Mouse (Mus musculus) liver, adult 2 months (tissue): ENCODE measurements around the gene Arhgap5. TPM values are rescaled to one million over a fixed set of nuclear protein-coding genes. Genes with fewer than 3 reads are reported as not detected.

Experiments
- DNase-seq: peaks from one replicate; pipeline ENCODE4 v3.0.0-alpha.2; 2011; ENCODE audit warnings: low read depth, low spot score; ENCODE audit errors: extremely low read depth
- H3K27ac ChIP-seq: fragments of 200-500 bp; replicated peaks from 2 replicates; pipeline ENCODE4 v1.5.1; 2012; ENCODE audit warnings: low read depth, mild to moderate bottlenecking, control low read depth, inconsistent platforms, low read length; ENCODE audit not compliant: insufficient read depth
- H3K27me3 ChIP-seq: fragments of 200-500 bp; 2 replicates; pipeline ENCODE4 v1.6.1; 2012; ENCODE audit warnings: mild to moderate bottlenecking, moderate library complexity, low read length, inconsistent platforms; ENCODE audit not compliant: control insufficient read depth, insufficient read depth
- H3K36me3 ChIP-seq: fragments of 200-500 bp; 2 replicates; pipeline ENCODE4 v1.6.1; 2012; ENCODE audit warnings: low read length, inconsistent platforms; ENCODE audit not compliant: control insufficient read depth, insufficient read depth
- H3K4me1 ChIP-seq: fragments of 200-500 bp; 2 replicates; pipeline ENCODE4 v1.6.1; 2011; ENCODE audit warnings: low read length; ENCODE audit not compliant: control insufficient read depth, insufficient read depth
- H3K4me3 ChIP-seq: fragments of 200-500 bp; 2 replicates; pipeline ENCODE4 v1.5.1; 2011; ENCODE audit warnings: low read depth, mild to moderate bottlenecking, control low read depth, low read length, moderate library complexity; ENCODE audit not compliant: insufficient read depth
- H3K79me2 ChIP-seq: fragments of 200-500 bp; 2 replicates; pipeline ENCODE4 v1.6.1; 2012; ENCODE audit warnings: inconsistent platforms, mild to moderate bottlenecking, low read length, moderate library complexity; ENCODE audit not compliant: control insufficient read depth, insufficient read depth
- H3K9ac ChIP-seq: fragments of 200-500 bp; 2 replicates; pipeline ENCODE4 v1.6.1; 2012; ENCODE audit warnings: low read depth, mild to moderate bottlenecking, control low read depth, inconsistent platforms, low read length
- CTCF ChIP-seq: fragments of 200-500 bp; IDR thresholded peaks from 2 replicates; pipeline ENCODE4 v1.5.1; 2011; ENCODE audit warnings: low read depth, low read length, control low read depth
- POLR2A ChIP-seq: fragments of 200-500 bp; IDR thresholded peaks from 2 replicates; pipeline ENCODE4 v1.6.1; 2011; ENCODE audit warnings: low read length, control low read depth; ENCODE audit not compliant: insufficient read depth; ENCODE audit errors: extremely low read depth
- WGBS: fragments of 180-500 bp; shearing (Covaris S2); methylation state at CpG from one replicate; pipeline ENCODE4 v1.1.7; 2018; 5-methylcytosine and 5-hydroxymethylcytosine counted together
- polyA plus RNA-seq: library from polyadenylated mRNA; depleted of rRNA; stranded (reverse); fragments of >200 nt; gene quantifications from 2 replicates; pipeline ENCODE4 v1.2.3, GENCODE M21; 2012
- total RNA-seq: library from RNA; depleted of rRNA; stranded (reverse); fragments of >200 nt; gene quantifications from 2 replicates; pipeline ENCODE4 v1.2.3, GENCODE M21; 2014

Arhgap5 gene
- total and polyA plus RNA-seq, 2 experiments: 3.5 to 92.7 TPM

DNA sequence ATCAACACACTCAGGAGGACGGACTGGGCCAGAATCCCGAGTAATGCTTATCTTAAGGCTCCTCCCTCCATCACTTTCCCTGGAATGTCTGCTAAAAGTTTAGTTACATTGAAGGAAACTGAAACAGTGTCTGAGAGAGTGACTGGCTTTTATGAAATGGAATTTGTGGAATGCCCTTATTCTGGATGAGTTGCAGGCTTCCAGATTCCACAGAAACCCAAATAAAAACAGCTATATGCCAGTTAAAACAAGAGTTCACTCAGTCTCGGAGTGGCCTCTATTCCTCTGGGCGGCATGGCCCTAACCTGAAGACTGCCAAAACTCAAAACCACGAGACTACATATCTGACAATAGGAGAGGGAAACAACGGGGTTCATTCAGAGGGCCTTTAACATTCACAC is 10.5 kb upstream of the Arhgap5 start:
- Histone ChIP-seq H3K36me3 (no peaks in the 10 kb centered on the region), H3K79me2 (no peaks in the 10 kb centered on the region), H3K9ac (no peak overlapping the region), H3K4me3 (no peak overlapping the region), H3K27ac (no peak overlapping the region), H3K4me1 (peaks cover under 1% of the 10 kb centered on the region; the same call in 1 of the 2 replicates), H3K27me3 (no peaks in the 10 kb centered on the region)
- 77% methylated on average over 6 of the region's 6 CpGs for WGBS
- no peak for DNase-seq
- TF ChIP-seq CTCF (no peak), POLR2A (no peak)

DNA sequence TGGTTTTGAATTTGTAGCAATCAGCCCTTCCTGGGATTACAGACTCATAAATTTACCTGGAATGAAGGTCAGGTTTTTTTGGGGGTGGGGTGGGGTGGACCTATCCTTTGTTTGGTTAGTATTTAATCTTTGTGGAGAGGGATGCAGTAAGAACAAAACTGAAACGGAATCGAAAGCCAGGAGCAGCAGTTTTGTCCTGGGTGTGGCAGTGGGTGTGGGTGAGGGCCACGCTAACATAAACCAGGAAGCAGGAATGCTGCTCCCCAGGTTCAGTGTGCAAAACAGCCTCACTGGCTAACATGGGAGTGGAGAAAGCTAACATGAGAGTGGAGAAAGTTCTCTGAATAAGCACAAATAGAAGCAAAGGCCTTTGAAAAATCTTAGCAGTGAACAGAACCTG is 6.6 kb upstream of the Arhgap5 start:
- no peak for DNase-seq
- no peak overlapping the region for H3K9ac ChIP-seq
- 40% methylated on average over 3 of the region's 3 CpGs for WGBS
- H3K27me3 ChIP-seq: no peaks in the 10 kb centered on the region
- no peaks in the 10 kb centered on the region for H3K36me3 ChIP-seq
- TF ChIP-seq CTCF (no peak), POLR2A (no peak)
- H3K4me1 ChIP-seq: peaks cover 2% of the 10 kb centered on the region; the same call in 1 of the 2 replicates
- no peak overlapping the region for H3K27ac ChIP-seq
- H3K4me3 ChIP-seq: no peak overlapping the region
- no peaks in the 10 kb centered on the region for H3K79me2 ChIP-seq

DNA sequence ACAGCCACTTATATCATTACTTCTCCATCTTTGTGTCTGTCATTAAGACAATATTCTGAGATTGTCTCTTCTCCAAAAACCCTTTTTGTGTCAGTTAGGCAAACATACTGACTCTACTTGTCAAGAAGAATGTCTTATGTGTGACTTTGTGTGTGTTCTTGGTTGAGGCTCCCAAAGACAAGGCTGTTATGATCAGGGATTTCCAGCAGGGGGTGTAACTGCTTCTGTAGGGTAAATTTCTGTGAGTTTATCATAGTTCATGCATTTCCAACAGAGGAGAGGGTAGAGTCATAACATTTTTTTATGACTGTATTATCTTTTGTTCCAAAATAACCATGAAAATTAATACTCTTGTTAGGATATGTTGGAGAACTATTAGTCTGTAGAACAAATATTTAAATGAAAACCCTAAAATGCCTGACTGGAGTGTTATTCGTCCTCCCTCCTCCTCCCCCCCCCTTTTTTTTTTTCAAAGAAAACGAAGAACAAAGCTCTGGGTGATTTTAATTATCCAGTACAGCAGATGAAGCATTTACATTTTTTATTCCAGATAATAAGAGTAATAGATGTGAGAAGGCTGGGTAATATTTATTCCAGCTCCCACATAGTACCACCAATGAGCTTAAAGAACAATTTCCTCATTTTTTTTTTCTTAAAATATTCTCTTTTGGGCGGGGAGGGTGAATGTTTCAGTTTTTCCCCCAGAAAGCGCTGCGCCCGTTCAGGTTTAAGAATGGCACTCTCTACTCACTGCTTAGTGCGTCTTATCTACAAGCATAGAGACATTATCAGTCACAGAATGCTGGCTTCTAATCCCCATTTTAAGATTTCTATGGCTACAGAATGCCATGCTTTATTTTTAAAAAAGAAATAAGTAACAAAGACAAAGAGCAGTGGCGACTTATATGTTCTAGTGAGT is 2.6 kb upstream of the Arhgap5 start:
- 81% methylated on average over 8 of the region's 8 CpGs for WGBS
- Histone ChIP-seq H3K79me2 (peaks cover 5% of the 10 kb centered on the region; the same call in 1 of the 2 replicates), H3K27me3 (no peaks in the 10 kb centered on the region), H3K36me3 (no peaks in the 10 kb centered on the region), H3K4me1 (peaks cover 2% of the 10 kb centered on the region; the same call in 1 of the 2 replicates), H3K4me3 (no peak overlapping the region), H3K9ac (no peak overlapping the region), H3K27ac (no peak overlapping the region)
- TF ChIP-seq POLR2A: no peak
- TF ChIP-seq CTCF: no peak
- peak; percentile 61 for DNase-seq

DNA sequence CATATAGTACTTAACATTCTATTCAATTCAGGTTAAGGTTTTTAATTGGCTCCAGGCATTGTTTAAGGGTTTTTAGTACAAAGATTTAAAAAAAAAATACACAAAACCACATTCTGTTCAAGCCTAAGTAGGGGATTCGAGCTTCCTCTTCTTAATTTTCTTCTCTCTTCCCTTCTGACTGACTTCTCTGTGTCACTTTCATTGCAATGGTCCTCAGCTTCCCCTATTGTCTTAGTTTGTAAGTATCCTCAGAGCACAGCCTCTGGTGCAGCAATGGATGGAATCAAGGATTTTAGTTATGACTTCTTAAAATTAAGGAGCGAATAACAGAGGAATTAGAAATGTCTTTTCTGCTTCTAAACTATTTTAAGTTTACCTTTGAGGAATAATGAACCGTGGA is 1.6 kb upstream of the Arhgap5 start:
- no peak overlapping the region for H3K9ac ChIP-seq
- no peak overlapping the region for H3K4me3 ChIP-seq
- TF ChIP-seq CTCF (no peak), POLR2A (no peak)
- H3K79me2 ChIP-seq: peaks cover 5% of the 10 kb centered on the region; the same call in 1 of the 2 replicates
- H3K27ac ChIP-seq: no peak overlapping the region
- no peaks in the 10 kb centered on the region for H3K27me3 ChIP-seq
- no peak for DNase-seq
- 62% methylated on average over 3 of the region's 3 CpGs for WGBS
- no peaks in the 10 kb centered on the region for H3K36me3 ChIP-seq
- H3K4me1 ChIP-seq: peaks cover 2% of the 10 kb centered on the region; the same call in 1 of the 2 replicates

DNA sequence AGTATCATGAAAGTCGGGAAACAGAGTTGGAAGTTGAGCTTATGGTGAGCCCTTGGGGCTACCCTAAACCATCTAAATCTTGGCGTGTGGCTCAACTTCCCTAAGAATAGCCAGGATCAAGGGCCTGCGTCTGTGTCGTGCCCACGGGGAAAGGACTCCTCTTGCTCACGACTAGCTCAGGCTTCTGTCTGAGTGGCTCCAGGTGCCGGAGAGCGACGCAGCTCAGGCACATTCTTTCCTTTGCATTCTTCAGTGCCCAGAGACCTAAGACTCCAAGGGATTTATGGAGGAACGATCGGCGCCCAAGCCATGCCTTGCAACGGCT is 679 bp upstream of the Arhgap5 start:
- WGBS: under 1% methylated on average over 13 of the region's 13 CpGs
- Histone ChIP-seq H3K79me2 (peaks cover 8% of the 10 kb centered on the region; the same call in 1 of the 2 replicates), H3K4me1 (peaks cover 2% of the 10 kb centered on the region; the same call in 1 of the 2 replicates), H3K36me3 (no peaks in the 10 kb centered on the region), H3K27me3 (no peaks in the 10 kb centered on the region), H3K27ac (peak overlapping the region; percentile 95), H3K4me3 (peak overlapping the region; percentile 84), H3K9ac (peak overlapping the region; percentile 88)
- TF ChIP-seq POLR2A (no peak), CTCF (no peak)
- no peak for DNase-seq
